Mouse (Mus musculus) megakaryocyte, embryonic 14.5 days (primary cell): ENCODE data around the gene Wap. TPM values are rescaled to one million over a fixed set of nuclear protein-coding genes. Genes with fewer than 3 reads are reported as not detected.
"Not testable (repeated sequence)": the region's sequence is repeated elsewhere in the genome, so short reads cannot be mapped to it uniquely, and the experiment has no call there.

Experiments
- H3K27me3 ChIP-seq: replicated peaks from 2 replicates; pipeline ENCODE3; 2012; ENCODE audit warnings: inconsistent platforms
- H3K36me3 ChIP-seq: replicated peaks from 2 replicates; pipeline ENCODE3; 2012; ENCODE audit warnings: low read length, inconsistent platforms, mixed read lengths
- H3K4me1 ChIP-seq: 2 replicates; pipeline ENCODE4 v1.6.1; 2012; ENCODE audit warnings: inconsistent platforms
- H3K4me3 ChIP-seq: replicated peaks from 2 replicates; pipeline ENCODE3; 2012; ENCODE audit warnings: moderate library complexity, mild to moderate bottlenecking, inconsistent platforms
- H3K9me3 ChIP-seq: 2 replicates; pipeline ENCODE4 v1.6.1; 2012; ENCODE audit warnings: inconsistent platforms
- FLI1 ChIP-seq: IDR thresholded peaks from 2 replicates; pipeline ENCODE4 v1.6.1; 2012; ENCODE audit warnings: low read length, inconsistent platforms, mixed read lengths
- GATA1 ChIP-seq: IDR thresholded peaks from 3 replicates; pipeline ENCODE4 v1.6.1; 2012; ENCODE audit warnings: mixed read lengths, low read length, inconsistent platforms, borderline replicate concordance
- polyA plus RNA-seq: library from polyadenylated mRNA; stranded (reverse); fragments of >175 nt; gene quantifications from 2 replicates; pipeline ENCODE4 v1.2.3, GENCODE M21; 2012; ENCODE audit warnings: low replicate concordance; ENCODE audit not compliant: insufficient read depth

The Wap gene
- polyA plus RNA-seq, 1 experiment = not detected

GRCm38 (mm10) chr11:6669041-6669440 is 30.6 kb upstream of the Wap start:
- no peak overlapping the region for H3K4me3 ChIP-seq

GRCm38 (mm10) chr11:6666634-6667033 is 28.2 kb upstream of the Wap start:
- TF ChIP-seq FLI1 (no peak), GATA1 (no peak)
- H3K4me3 ChIP-seq = no peak overlapping the region
- peaks cover 9% of the 10 kb centered on the region for H3K9me3 ChIP-seq
- peaks cover 7% of the 10 kb centered on the region; the same call in 1 of the 2 replicates for H3K4me1 ChIP-seq
- no peaks in the 10 kb centered on the region for H3K36me3 ChIP-seq
- peaks cover 8% of the 10 kb centered on the region for H3K27me3 ChIP-seq

More at GRCm38 (mm10) chr11:6669041-6669440, 30.6 kb upstream of the Wap start:
- TF ChIP-seq GATA1 (no peak), FLI1 (no peak)
- Histone ChIP-seq H3K4me1 (peaks cover 11% of the 10 kb centered on the region; the same call in 1 of the 2 replicates), H3K9me3 (peaks cover 9% of the 10 kb centered on the region), H3K36me3 (no peaks in the 10 kb centered on the region), H3K27me3 (peaks cover 19% of the 10 kb centered on the region)

GRCm38 (mm10) chr11:6661206-6661605 is 22.8 kb upstream of the Wap start:
- TF ChIP-seq FLI1 (no peak), GATA1 (no peak)
- no peak overlapping the region for H3K4me3 ChIP-seq
- peaks cover 12% of the 10 kb centered on the region for H3K4me1 ChIP-seq
- peaks cover 44% of the 10 kb centered on the region for H3K27me3 ChIP-seq
- no peaks in the 10 kb centered on the region for H3K36me3 ChIP-seq
- H3K9me3 ChIP-seq = peaks cover 8% of the 10 kb centered on the region

- TF ChIP-seq FLI1 (no peak), GATA1 (no peak)
- peaks cover 57% of the 10 kb centered on the region for H3K27me3 ChIP-seq
- H3K4me3 ChIP-seq = peak within 1 kb of the TSS; percentile 89
- H3K9me3 ChIP-seq = no peaks in the 10 kb centered on the region
- peaks cover 9% of the 10 kb centered on the region for H3K4me1 ChIP-seq
- H3K36me3 ChIP-seq = no peaks in the 10 kb centered on the region
These were observed 19.8 kb upstream of the Wap start, which contains the start of gene Ramp3 for GRCm38 (mm10) chr11:6658271-6658670. TSS of gene Ramp3 (plus strand) at chr11:6658521.

DNA sequence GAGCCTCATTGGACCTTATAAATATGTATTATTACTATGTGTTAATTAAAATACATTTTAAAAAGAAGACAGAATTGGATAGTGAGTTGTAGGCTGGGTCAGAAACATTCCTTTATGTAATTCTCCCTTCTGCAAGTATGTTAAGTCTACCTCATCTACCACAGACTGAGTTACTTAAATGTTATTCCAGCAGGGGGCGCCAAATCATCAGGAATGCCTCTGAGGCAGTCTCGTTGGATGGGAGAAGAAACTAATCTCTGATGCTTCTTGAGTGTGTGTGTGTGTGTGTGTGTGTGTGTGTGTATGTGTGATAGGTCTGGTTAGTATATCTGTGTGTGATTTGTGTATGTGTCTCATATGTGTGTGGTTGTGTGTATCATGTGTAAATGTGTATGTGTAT is 16.5 kb upstream of the Wap start:
- H3K36me3 ChIP-seq = no peaks in the 10 kb centered on the region
- no peaks in the 10 kb centered on the region for H3K9me3 ChIP-seq
- TF ChIP-seq GATA1 (no peak), FLI1 (no peak)
- no peak overlapping the region for H3K4me3 ChIP-seq
- H3K27me3 ChIP-seq = peaks cover 48% of the 10 kb centered on the region
- H3K4me1 ChIP-seq = peaks cover 9% of the 10 kb centered on the region

DNA sequence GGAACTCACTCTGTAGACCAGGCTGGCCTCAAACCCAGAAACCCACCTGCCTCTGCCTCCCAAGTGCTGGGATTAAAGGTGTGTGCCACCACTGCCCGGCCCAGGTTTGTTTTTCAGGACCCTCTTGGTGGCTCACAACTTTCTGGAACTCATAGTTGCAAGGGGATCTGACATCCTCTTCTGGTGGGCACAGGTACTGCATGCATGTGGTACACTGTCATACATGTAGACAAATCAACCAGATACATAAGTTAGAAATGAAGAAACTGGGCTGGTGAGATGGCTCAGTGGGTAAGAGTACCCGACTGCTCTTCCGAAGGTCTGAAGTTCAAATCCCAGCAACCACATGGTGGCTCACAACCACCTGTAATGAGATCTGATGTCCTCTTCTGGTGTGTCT is 14.5 kb upstream of the Wap start:
- H3K27me3 ChIP-seq = peaks cover 31% of the 10 kb centered on the region
- not testable (repeated sequence) for H3K4me3 ChIP-seq, H3K36me3 ChIP-seq, H3K4me1 ChIP-seq, H3K9me3 ChIP-seq

- no peak for TF ChIP-seq GATA1
- no peak for TF ChIP-seq FLI1
- Histone ChIP-seq H3K4me1 (no peaks in the 10 kb centered on the region; the same call in 1 of the 2 replicates), H3K36me3 (no peaks in the 10 kb centered on the region), H3K4me3 (no peak overlapping the region), H3K9me3 (0 out of 2 replicates have a peak, but pooled peaks cover 3% of the 10 kb centered on the region), H3K27me3 (peaks cover 11% of the 10 kb centered on the region)
These were observed 12.1 kb upstream of the Wap start for GRCm38 (mm10) chr11:6650519-6650918.

DNA sequence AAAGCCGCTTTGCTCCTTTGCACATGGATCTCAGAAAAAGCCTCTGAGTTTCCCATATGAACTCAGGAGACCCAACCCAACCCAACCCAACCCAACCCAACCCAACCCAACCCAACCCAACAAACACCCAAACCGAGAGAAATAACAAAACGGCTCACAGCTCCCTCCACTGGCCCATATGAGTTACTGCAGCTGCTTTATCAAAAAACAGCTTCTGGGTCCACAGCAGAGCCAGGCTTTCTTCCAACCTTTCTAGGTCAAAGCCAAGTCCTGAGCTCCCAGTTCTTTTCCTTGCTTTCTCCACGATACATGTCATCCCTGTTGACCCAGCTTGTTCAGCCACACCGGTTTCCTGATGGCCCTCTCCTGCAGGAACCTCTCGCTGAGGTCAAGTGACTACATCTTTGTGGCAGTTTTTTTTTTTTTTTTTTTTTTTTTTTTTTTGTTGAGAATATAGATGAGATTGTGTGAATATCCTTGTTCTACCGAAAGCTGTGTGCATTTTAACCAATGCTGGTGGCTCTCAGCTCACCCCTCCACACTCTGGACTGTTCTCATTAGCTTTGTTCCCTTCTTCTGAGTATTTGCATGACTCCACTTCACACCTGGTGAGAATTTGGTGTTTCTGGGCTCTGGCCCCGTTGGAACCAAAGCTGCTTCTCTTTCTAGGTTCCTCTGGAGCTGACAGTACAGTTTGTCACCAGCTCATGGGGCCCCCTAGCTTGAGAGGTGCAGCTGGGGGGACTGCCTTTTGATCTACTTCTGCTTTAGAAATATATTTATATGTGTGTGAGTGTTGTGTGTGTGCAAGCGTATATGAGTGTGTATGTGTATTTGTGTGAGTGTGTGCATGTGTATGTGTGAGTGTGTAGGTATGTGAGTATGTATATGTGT is 9.6 kb upstream of the Wap start:
- peaks cover 20% of the 10 kb centered on the region for H3K27me3 ChIP-seq

GRCm38 (mm10) chr11:6644566-6644965 is 6.1 kb upstream of the Wap start:
- no peak for TF ChIP-seq FLI1
- no peak for TF ChIP-seq GATA1
- peaks cover 21% of the 10 kb centered on the region for H3K27me3 ChIP-seq

More for the DNA sequence above, 9.6 kb upstream of the Wap start:
- H3K4me1 ChIP-seq = peaks cover 7% of the 10 kb centered on the region; the same call in 1 of the 2 replicates
- no peak overlapping the region for H3K4me3 ChIP-seq
- H3K9me3 ChIP-seq = 0 out of 2 replicates have a peak, but pooled peaks cover 3% of the 10 kb centered on the region
- H3K36me3 ChIP-seq = no peaks in the 10 kb centered on the region
- no peak for TF ChIP-seq FLI1
- TF ChIP-seq GATA1 = no peak

GRCm38 (mm10) chr11:6639072-6639471 is 635 bp upstream of the Wap start:
- H3K4me1 ChIP-seq = peaks cover 6% of the 10 kb centered on the region
- H3K36me3 ChIP-seq = no peaks in the 10 kb centered on the region
- H3K27me3 ChIP-seq = peaks cover 21% of the 10 kb centered on the region
- no peaks in the 10 kb centered on the region for H3K9me3 ChIP-seq
- no peak for TF ChIP-seq GATA1
- TF ChIP-seq FLI1 = no peak
- H3K4me3 ChIP-seq = no peak overlapping the region

More at GRCm38 (mm10) chr11:6644566-6644965, 6.1 kb upstream of the Wap start:
- Histone ChIP-seq H3K4me3 (no peak overlapping the region), H3K4me1 (peaks cover 7% of the 10 kb centered on the region; the same call in 1 of the 2 replicates), H3K36me3 (no peaks in the 10 kb centered on the region), H3K9me3 (0 out of 2 replicates have a peak, but pooled peaks cover 3% of the 10 kb centered on the region)
